Mouse (Mus musculus) E14TG2a.4 (cell line): Measurements from ENCODE around the gene Pcolce2.

Source experiments
- CTCF ChIP-seq: conservative IDR thresholded peaks from 2 replicates; pipeline ENCODE4 v1.5.1; 2014; ENCODE audit warnings: low read length
- POU5F1 ChIP-seq: IDR thresholded peaks from 2 replicates; pipeline ENCODE4 v1.6.1; 2014; ENCODE audit warnings: low read length, borderline replicate concordance

DNA sequence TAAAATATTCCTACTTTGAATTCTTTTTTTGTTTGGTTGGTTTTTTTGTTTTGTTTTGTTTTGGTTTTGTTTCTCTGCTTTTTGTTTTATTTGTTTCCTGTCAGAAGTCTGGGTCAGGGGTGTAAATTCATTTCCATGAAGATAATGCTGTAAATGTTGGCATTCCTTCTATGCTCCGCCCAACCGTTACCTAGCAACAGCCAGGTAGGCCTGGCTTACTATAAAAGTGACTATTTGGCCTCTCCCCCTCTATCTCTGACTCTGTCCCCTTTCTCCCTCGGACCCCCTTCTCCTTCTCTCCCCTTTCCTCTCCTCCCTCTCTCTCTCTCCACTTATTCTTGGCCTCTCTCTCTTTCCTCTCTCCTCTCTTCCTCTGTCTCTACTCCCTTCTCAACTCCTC, 21.4 kb upstream of the Pcolce2 start:
- TF ChIP-seq CTCF (no peak), POU5F1 (no peak)
